Mouse (Mus musculus): Measurements from ENCODE around the gene Sos1.

DNA sequence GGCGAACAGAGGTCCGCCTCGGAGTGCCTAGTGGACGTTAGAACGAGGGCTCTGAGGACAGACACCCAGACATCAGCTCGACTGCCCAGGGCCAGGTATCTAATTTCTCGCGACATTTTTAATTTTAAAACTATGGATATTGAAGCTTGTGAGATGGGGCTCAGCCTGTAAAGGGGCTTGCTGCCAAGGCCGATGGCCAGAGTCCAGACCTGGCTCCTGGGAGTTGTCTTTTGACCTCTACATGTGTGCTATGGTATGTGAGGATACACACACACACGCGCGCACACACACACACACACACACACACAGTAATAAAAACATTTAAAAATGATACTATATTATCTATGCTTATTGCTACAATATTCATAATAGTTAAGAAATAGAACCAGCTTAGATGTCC, 38.6 kb upstream of the Sos1 start:
- TF ChIP-seq CTCF (IDR thresholded peaks at IDR 0.05; ENCODE audit: low read depth, low read length): no peak
- no peak for TF ChIP-seq TAL1 (conservative IDR thresholded peaks at IDR 0.05; ENCODE audit: low read depth, low read length)
- no peak for TF ChIP-seq GATA2 (IDR thresholded peaks at IDR 0.05; ENCODE audit: borderline replicate concordance, low read depth, low read length)

Measured in G1E (cell line).